9 mouse cellular contexts compared by ENCODE assay signal in the genomic region with DNA sequence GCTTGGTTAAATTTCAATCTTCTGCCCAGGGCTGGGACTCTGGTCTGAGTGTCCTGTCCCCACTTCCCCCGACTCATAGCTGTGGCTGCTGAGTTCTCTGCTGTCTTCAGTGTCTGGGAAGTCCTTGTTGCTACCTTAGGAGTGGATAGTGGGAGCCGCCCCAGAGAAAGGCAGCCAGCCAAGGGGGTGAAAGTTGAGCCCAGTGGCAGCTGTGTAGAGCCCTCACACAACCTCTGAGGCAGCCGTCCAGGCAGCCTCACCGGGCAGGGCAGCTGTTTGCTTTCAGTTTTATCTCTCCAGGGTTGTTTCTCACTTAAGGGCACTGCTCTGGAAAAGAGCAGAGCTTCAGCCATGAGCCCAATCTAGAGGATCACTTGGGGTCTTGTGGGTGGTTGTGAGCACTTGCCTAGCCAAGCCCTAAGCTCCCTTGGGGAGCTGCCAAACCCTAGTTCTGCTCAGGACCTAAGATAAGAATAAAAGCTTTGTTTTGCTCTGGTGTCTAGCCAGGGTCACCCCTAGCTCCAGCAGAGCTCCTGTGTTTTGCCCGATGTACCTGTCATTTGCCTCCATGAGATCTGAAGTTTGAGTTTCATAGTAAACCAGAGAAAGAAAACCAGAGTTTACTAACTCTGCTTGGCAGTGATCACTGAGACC. TPM values are rescaled to one million over a fixed set of nuclear protein-coding genes. Genes with fewer than 3 reads are reported as not detected.
DNase-seq lines count a peak whose midpoint lies in the region; ATAC-seq and TF ChIP-seq lines count a peak whose summit lies in the region.
"Had no signal": no experiment of that assay in that cellular context is flagged by ENCODE, and none has a peak within 500 bp of the region (broad histone marks: within the 10 kb centered on the region; RNA-seq: fewer than 3 reads in every experiment).

No protein-coding gene starts in this region.

- ATAC-seq in hematopoietic stem cell, adult 5-6 weeks (replicated peaks in 1 of 2; ENCODE audit: insufficient read depth in 1 of 2, low FRiP score in 2 of 2, low TSS enrichment in 1 of 2, low read depth in 1 of 2, poor library complexity in 2 of 2, severe bottlenecking in 2 of 2): peak; percentile 26 to 43; a peak in 3 of 4 replicates

- no peaks in the 10 kb centered on the region for H3K27me3 ChIP-seq in small intestine, adult 2 months (ENCODE audit: control insufficient read depth, insufficient read depth, low read length)
- H3K27me3 ChIP-seq: neural tube, embryonic 13.5 days had no signal

- peak overlapping the region; percentile 18 for H3K4me3 ChIP-seq in small intestine, adult 2 months (ENCODE audit: low read depth, low read length)
- H3K4me3 ChIP-seq: neural tube, embryonic 13.5 days had no signal

- WGBS in small intestine, adult 2 months: 3% methylated on average over 5 of the region's 5 CpGs

- peak overlapping the region; percentile 89 for H3K27ac ChIP-seq in small intestine, adult 2 months (ENCODE audit: insufficient read depth, low read depth, low read length)
- H3K27ac ChIP-seq: neural tube, embryonic 13.5 days had no signal

- TF ChIP-seq CTCF in small intestine, adult 2 months (IDR thresholded peaks at IDR 0.05; ENCODE audit: extremely low read depth, insufficient read length, insufficient replicate concordance, low read depth, low read length): no peak

- peak; percentile 43 for DNase-seq in right cerebral cortex, postnatal 10 days (ENCODE audit: low spot score in 2 of 2)
- no peak for DNase-seq in right cerebral cortex, postnatal 25 days
- DNase-seq in fat pad, adult 2 months (ENCODE audit: extremely low read depth, low read depth, low spot score): peak; percentile 94
- peak; percentile 75 for DNase-seq in liver
- DNase-seq in embryo, embryonic 11 days: no peak
- no peak for DNase-seq in right cerebral cortex, postnatal 14 days

- H3K4me1 ChIP-seq in small intestine, adult 2 months (ENCODE audit: control insufficient read depth, insufficient read depth, insufficient read length, low read length): peaks cover 31% of the 10 kb centered on the region
- H3K4me1 ChIP-seq: neural tube, embryonic 13.5 days had no signal

- H3K36me3 ChIP-seq in small intestine, adult 2 months (ENCODE audit: control insufficient read depth, insufficient read depth, low read length): peaks cover 3% of the 10 kb centered on the region; the same call in 1 of the 2 replicates

- no peak for TF ChIP-seq POLR2A in small intestine, adult 2 months (IDR thresholded peaks at IDR 0.05; ENCODE audit: low read depth, low read length)

RNA-seq across cellular contexts. Expression of a gene that starts 7.0 kb away (rescaled TPM):
- not detected in 2 replicates for total RNA-seq in hematopoietic stem cell, adult 5-6 weeks (2017)
- polyA plus RNA-seq in small intestine, adult 2 months (2012; rRNA removed): 0.11 and 0.23 TPM in 2 replicates
- polyA plus RNA-seq: neural tube, embryonic 13.5 days had no signal

RNA-seq across cellular contexts. Expression of a gene that starts 27.4 kb away (rescaled TPM):
- total RNA-seq in hematopoietic stem cell, adult 5-6 weeks (2017): 97.0 and 115 TPM in 2 replicates
- polyA plus RNA-seq in small intestine, adult 2 months (2012; rRNA removed): 597 and 876 TPM in 2 replicates

RNA-seq across cellular contexts. Expression of a gene that starts 49.0 kb away (rescaled TPM):
- total RNA-seq in hematopoietic stem cell, adult 5-6 weeks (2017): 0.25 and 0.38 TPM in 2 replicates
- polyA plus RNA-seq in small intestine, adult 2 months (2012; rRNA removed): 0.29 and 0.49 TPM in 2 replicates

Comparison
In these comparisons a context has a peak if more than half of its experiments do, and no peak if none do; other contexts are left out.
1. DNase-seq: peak in right cerebral cortex, postnatal 10 days (2 of 2), fat pad, adult 2 months (single experiment) and liver (single experiment); none in right cerebral cortex, postnatal 25 days (single experiment), embryo, embryonic 11 days (single experiment) and right cerebral cortex, postnatal 14 days (single experiment).